Comparison of ENCODE assay signal across 13 mouse cellular contexts in genomic region chr1:73418196-73418595, GRCm38 (mm10).
A peak's percentile ranks its signal among the peaks of the same experiment; 100 is the strongest.
DNase-seq lines count a peak whose midpoint lies in the region; ATAC-seq and TF ChIP-seq lines count a peak whose summit lies in the region.
"Had no signal": no experiment of that assay in that cellular context is flagged by ENCODE, and none has a peak within 500 bp of the region (broad histone marks: within the 10 kb centered on the region; RNA-seq: fewer than 3 reads in every experiment).

No protein-coding gene starts in this region.

- H3K4me1 ChIP-seq in forebrain, embryonic 13.5 days, result no peaks in the 10 kb centered on the region
- peaks cover 7% of the 10 kb centered on the region for H3K4me1 ChIP-seq in forebrain, embryonic 10.5 days
- H3K4me1 ChIP-seq: midbrain, embryonic 12.5 days had no signal

- H3K9me3 ChIP-seq in forebrain, embryonic 13.5 days (replicated peaks), result no peaks in the 10 kb centered on the region
- no peaks in the 10 kb centered on the region; the same call in 1 of the 2 replicates for H3K9me3 ChIP-seq in forebrain, embryonic 10.5 days
- H3K9me3 ChIP-seq: midbrain, embryonic 12.5 days had no signal

- peak; percentile 84 for ATAC-seq in forebrain, embryonic 13.5 days
- ATAC-seq: lung, postnatal 0 days had no signal

- no peak for DNase-seq in forebrain, embryonic 10.5 days (ENCODE audit: extremely low spot score, low spot score)
- DNase-seq in layer of hippocampus, postnatal 10 days (ENCODE audit: low spot score in 2 of 2), result peak; percentile 9 to 23
- no peak for DNase-seq in layer of hippocampus, adult 9-11 months
- DNase-seq in Muller cell, postnatal 12 days (ENCODE audit: inconsistent ontology term), result peak; percentile 29
- DNase-seq in brain, embryonic 14.5 days (ENCODE audit: low read depth), result peak; percentile 78
- DNase-seq in embryo, embryonic 10 days (ENCODE audit: low spot score), result no peak
- DNase-seq: heart, postnatal 36 days; kidney, adult 11 months; liver; thymus, postnatal 25 days had no signal

- H3K36me3 ChIP-seq in forebrain, embryonic 13.5 days (ENCODE audit: poor library complexity, severe bottlenecking), result no peaks in the 10 kb centered on the region
- no peaks in the 10 kb centered on the region for H3K36me3 ChIP-seq in forebrain, embryonic 10.5 days (replicated peaks)
- H3K36me3 ChIP-seq: midbrain, embryonic 12.5 days had no signal

- WGBS in forebrain, embryonic 13.5 days, result 52% methylated on average over 2 of the region's 2 CpGs
- WGBS in forebrain, embryonic 10.5 days, result 95% methylated on average over 2 of the region's 2 CpGs

- no peak for TF ChIP-seq POLR2A in brain, embryonic 14.5 days (IDR thresholded peaks at IDR 0.05; ENCODE audit: borderline replicate concordance, extremely low read depth, insufficient read depth, insufficient read length, poor library complexity, severe bottlenecking)

- no peak overlapping the region for H3K27ac ChIP-seq in forebrain, embryonic 13.5 days
- no peak overlapping the region for H3K27ac ChIP-seq in forebrain, embryonic 10.5 days
- H3K27ac ChIP-seq: midbrain, embryonic 12.5 days had no signal

- no peak overlapping the region for H3K9ac ChIP-seq in forebrain, embryonic 13.5 days
- H3K9ac ChIP-seq: midbrain, embryonic 12.5 days had no signal

- TF ChIP-seq CTCF in brain, embryonic 14.5 days (IDR thresholded peaks at IDR 0.05; ENCODE audit: borderline replicate concordance, extremely low read depth, insufficient read depth, insufficient read length), result no peak

- H3K4me2 ChIP-seq in forebrain, embryonic 13.5 days, result no peak overlapping the region
- H3K4me2 ChIP-seq: midbrain, embryonic 12.5 days had no signal

- H3K27me3 ChIP-seq in forebrain, embryonic 13.5 days, result no peaks in the 10 kb centered on the region
- no peaks in the 10 kb centered on the region for H3K27me3 ChIP-seq in forebrain, embryonic 10.5 days (ENCODE audit: poor library complexity, severe bottlenecking)
- H3K27me3 ChIP-seq: midbrain, embryonic 12.5 days had no signal

- H3K4me3 ChIP-seq in forebrain, embryonic 13.5 days, result no peak overlapping the region
- no peak overlapping the region for H3K4me3 ChIP-seq in forebrain, embryonic 10.5 days
- H3K4me3 ChIP-seq: midbrain, embryonic 12.5 days had no signal

Comparison
In these comparisons a context has a peak if more than half of its experiments do, and no peak if none do; other contexts are left out.
1. DNase-seq: peak in layer of hippocampus, postnatal 10 days (2 of 2), Muller cell, postnatal 12 days (single experiment) and brain, embryonic 14.5 days (single experiment); none in forebrain, embryonic 10.5 days (single experiment), layer of hippocampus, adult 9-11 months (single experiment) and embryo, embryonic 10 days (single experiment).